In genomic region chr10:123813142-123813541, GRCm38 (mm10) we compare ENCODE assay signal across 12 mouse cellular contexts.
"Had no signal": no experiment of that assay in that cellular context is flagged by ENCODE, and none has a peak within 500 bp of the region (broad histone marks: within the 10 kb centered on the region; RNA-seq: fewer than 3 reads in every experiment).

No protein-coding gene starts in this region.

- ATAC-seq: intestine, postnatal 0 days; liver, embryonic 12.5 days; midbrain, embryonic 16.5 days had no signal

- H3K4me2 ChIP-seq: limb, embryonic 15.5 days; liver, embryonic 12.5 days; lung, embryonic 14.5 days had no signal

- H3K27me3 ChIP-seq: limb, embryonic 15.5 days; liver, embryonic 12.5 days had no signal

- DNase-seq: kidney, adult 8-10 months; lung, embryonic 14.5 days; lung, postnatal 10 days; lung, postnatal 4 days; thymus, adult 18-20 months; thymus, postnatal 14 days had no signal

- H3K4me3 ChIP-seq: left cerebral cortex, adult 2 months; limb, embryonic 15.5 days; liver, embryonic 12.5 days; midbrain, embryonic 10.5 days had no signal

- H3K4me1 ChIP-seq: liver, embryonic 12.5 days; midbrain, embryonic 10.5 days had no signal

- H3K27ac ChIP-seq: left cerebral cortex, adult 2 months; limb, embryonic 15.5 days; liver, embryonic 12.5 days; midbrain, embryonic 10.5 days had no signal

- H3K9ac ChIP-seq: limb, embryonic 15.5 days; liver, embryonic 12.5 days; lung, embryonic 14.5 days had no signal

- H3K36me3 ChIP-seq: limb, embryonic 15.5 days; liver, embryonic 12.5 days; midbrain, embryonic 10.5 days had no signal

- H3K9me3 ChIP-seq: limb, embryonic 15.5 days; liver, embryonic 12.5 days; midbrain, embryonic 10.5 days had no signal
